Mouse (Mus musculus) frontal cortex, postnatal 36 days (tissue): Measurements from ENCODE around the gene Hapln4.

ENCODE experiments used
- DNase-seq, 2 experiments: peaks; one replicate each; pipeline ENCODE4 v3.0.0; 2022; ENCODE audit warnings: low spot score in 2 of 2

The Hapln4 gene

DNA sequence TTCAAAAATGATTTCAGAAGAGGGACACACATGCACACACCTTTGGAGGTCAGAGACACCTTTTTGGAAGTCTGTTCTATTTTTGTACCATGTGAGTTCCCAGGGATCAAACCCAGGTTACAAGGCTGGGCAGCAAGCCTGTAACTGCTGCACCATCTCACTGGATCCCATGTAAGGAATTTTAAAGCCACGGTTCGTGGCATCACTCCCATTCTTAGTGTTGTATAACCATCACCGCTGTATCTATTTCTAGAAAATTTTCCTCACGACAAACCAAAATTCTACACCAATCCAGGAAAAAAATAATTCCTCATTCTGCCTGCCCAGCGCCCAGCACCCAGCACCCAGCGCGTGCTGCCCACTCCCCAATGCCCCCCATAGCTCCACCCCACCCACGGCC, 16.0 kb downstream of the Hapln4 start:
- peak in 1 of 2 experiments; percentile 82 for DNase-seq

DNA sequence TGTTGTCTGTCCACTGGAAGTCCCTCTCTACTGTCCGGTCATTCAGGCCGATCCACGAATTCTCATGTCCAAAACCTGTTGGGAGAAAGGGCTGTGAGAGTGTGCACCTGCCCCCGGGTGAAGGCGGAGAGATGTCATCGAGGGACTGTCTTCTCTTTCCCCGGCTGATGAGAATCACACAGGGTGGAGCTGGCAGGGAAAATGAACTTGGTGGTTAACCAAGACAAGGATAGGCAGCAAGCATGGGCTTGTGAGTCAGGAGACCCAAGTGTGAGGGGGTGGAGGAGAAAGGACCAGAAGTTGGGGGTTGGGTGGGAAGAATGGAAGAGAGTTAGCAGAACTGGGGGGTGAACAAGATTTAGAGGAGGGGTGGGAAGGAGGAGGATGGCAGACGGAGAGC, 17.0 kb downstream of the Hapln4 start:
- no peak for DNase-seq

GRCm38 (mm10) chr8:70104506-70104905, 21.2 kb downstream of the Hapln4 start:
- no peak for DNase-seq

- DNase-seq, result no peak
These were observed 21.7 kb downstream of the Hapln4 start for GRCm38 (mm10) chr8:70104922-70105321.

DNA sequence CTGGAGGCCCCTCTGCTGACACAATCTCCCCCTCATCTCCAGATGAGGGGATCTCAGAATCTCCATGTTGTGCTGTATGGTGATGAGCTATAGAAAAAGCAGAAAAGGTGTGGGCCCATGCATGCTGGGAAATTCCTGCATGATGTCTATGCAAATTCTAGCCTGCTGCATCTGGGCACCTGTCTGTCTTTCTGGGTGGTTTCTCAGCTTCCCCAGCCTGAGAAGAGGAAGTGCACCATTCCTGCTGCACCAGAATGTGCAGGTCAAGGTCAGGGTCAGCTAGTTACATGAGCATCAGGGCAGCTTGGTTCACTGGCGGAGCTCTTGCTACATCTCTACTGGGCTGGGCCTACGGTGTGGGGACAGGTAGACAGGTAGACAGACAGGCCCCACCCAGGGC, 27.2 kb downstream of the Hapln4 start:
- no peak for DNase-seq

- DNase-seq, result no peak
These were observed 28.0 kb downstream of the Hapln4 start for GRCm38 (mm10) chr8:70111192-70111795.

- no peak for DNase-seq
These were observed 29.3 kb downstream of the Hapln4 start for GRCm38 (mm10) chr8:70112401-70113016.

GRCm38 (mm10) chr8:70114488-70114887, 31.2 kb downstream of the Hapln4 start:
- DNase-seq, result no peak

- DNase-seq, result no peak
These were observed 31.6 kb downstream of the Hapln4 start for GRCm38 (mm10) chr8:70114892-70115291.

- DNase-seq, result no peak
These were observed 34.4 kb downstream of the Hapln4 start for GRCm38 (mm10) chr8:70117611-70118010.

GRCm38 (mm10) chr8:70118726-70119700, 35.8 kb downstream of the Hapln4 start:
- peak; percentile 74 to 86 for DNase-seq

DNA sequence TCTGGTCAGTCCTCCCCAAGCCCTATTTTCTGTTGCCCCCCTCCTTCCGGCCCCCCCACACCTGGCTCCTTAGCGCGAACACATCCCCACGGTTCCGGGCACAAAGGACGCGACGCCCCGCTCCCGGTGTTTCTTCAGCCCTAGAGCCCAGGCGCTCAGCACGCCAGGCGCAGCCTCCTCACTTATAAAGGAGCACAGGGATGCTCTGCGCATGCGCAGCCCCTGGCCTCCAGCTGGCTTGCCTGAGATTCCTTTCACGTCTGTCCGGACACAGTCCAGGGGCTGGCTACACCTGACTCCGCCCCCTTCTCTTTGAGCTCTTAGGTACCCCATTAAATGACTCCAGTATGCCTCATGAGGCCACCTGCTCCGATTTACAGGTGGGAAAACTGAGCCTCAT, 37.4 kb downstream of the Hapln4 start, which contains the start of gene Ncan:
Gene Ncan, minus strand, starts transcription at position 207 of the 400 bp plus-strand sequence.
- DNase-seq, result peak; percentile 92 to 93

- no peak for DNase-seq
These were observed 39.6 kb downstream of the Hapln4 start for GRCm38 (mm10) chr8:70122863-70123262.

- peak in 1 of 2 experiments; percentile 46 for DNase-seq
These were observed 41.7 kb downstream of the Hapln4 start for GRCm38 (mm10) chr8:70124992-70125391.

- peak; percentile 45 to 67 for DNase-seq
These were observed 45.2 kb downstream of the Hapln4 start for GRCm38 (mm10) chr8:70128435-70128834.

DNA sequence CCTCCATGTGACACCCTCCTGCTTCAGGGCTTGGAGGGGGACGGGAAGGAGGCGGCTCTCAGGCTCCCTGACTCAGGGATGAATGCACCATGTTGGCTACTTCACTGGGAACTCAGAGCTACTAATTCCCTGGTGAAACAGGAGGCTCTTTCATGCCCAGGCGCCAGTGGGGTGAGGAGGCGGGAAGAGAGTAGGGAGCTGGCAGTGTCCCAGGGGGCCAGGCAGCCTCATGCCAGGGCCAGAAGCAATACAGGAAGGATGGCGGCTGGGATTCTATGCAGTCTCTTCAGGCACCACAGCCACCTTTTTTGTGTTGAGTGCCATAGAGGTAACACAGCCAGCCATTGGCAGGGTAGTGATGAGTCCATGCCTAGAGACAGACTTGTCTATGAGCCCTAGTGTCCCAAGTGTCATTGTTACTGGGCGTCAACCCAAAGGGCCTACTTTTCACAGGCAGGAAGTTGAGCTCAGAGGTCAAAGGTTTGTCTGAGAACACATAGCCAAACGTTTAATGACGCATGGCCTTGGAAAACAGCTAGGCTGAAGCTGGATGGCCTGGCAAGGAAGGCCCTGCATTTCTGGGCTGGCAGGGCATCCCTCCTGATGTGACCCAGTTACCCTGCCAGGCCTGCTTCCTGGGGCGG, 46.2 kb downstream of the Hapln4 start:
- DNase-seq, result peak; percentile 74 to 79

GRCm38 (mm10) chr8:70130066-70130465, 46.8 kb downstream of the Hapln4 start:
- DNase-seq, result no peak

GRCm38 (mm10) chr8:70131166-70131883, 48.1 kb downstream of the Hapln4 start, which contains the start of gene Nr2c2ap:
TSS of gene Nr2c2ap (plus strand) at chr8:70131333.
- peak; percentile 76 to 79 for DNase-seq

GRCm38 (mm10) chr8:70134086-70134485, 50.8 kb downstream of the Hapln4 start:
- no peak for DNase-seq

DNA sequence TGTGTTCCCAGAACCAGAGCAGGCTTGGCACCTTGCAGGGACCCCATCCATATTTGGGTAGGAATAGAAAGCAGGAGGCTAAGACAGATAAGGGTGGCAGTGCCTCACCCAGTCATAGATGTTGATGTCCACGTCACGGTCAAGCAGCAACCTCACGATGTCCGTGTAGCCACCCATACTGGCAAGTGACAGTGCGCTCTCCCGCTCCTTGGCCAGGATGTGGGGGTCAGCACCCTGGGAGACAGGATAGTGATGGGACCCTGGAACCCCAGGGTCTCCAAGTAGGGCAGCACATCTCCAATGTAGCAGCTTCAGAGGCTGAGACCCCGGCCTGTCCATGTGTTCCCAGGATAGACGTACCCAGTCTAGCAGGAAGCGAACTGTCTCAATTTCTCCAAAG, 51.7 kb downstream of the Hapln4 start:
- no peak for DNase-seq

DNA sequence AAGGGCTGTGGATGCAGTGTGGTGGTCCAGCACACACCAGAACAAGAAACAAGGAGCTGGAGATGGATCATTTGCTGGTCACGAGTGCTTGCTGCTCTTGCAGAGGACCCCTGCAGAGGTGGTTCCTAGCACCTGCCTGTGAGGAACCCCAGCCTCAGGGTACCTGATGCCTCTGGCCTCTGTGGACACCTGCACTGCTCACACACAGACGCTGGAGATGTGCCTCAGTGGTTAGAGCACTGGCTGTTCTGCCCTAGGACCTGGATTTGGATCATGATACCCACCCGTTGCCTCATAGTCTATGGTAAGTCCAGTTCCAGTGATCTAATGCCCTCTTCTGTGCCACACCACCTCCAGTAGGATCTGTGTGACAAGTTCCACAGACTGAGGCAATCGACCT, 53.3 kb downstream of the Hapln4 start:
- DNase-seq, result no peak
